Mouse (Mus musculus) testis, postnatal 10 days (tissue): ENCODE results near the gene Olfr154.
"Not testable (repeated sequence)": the region's sequence is repeated elsewhere in the genome, so short reads cannot be mapped to it uniquely, and the experiment has no call there.

ENCODE experiments used
- DNase-seq: peaks from one replicate; pipeline ENCODE4 v3.0.0; 2021; ENCODE audit warnings: low spot score

The Olfr154 gene

GRCm38 (mm10) chr2:85664355-85664754 is at the start of gene Olfr154:
Gene Olfr154 (minus strand): TSS chr2:85664455.
- not testable (repeated sequence) for DNase-seq

- DNase-seq = no peak
Measured at GRCm38 (mm10) chr2:85711159-85711558, 46.9 kb upstream of the Olfr154 start.

- DNase-seq = not testable (repeated sequence)
Measured at GRCm38 (mm10) chr2:85710680-85711079, 46.4 kb upstream of the Olfr154 start.

GRCm38 (mm10) chr2:85689131-85689530 is 24.9 kb upstream of the Olfr154 start, which contains the start of gene Olfr1008:
Gene Olfr1008 (plus strand): TSS chr2:85689431.
- no peak for DNase-seq

- DNase-seq = no peak
Measured at GRCm38 (mm10) chr2:85678667-85679066, 14.4 kb upstream of the Olfr154 start, which contains the start of gene Olfr1006. Gene Olfr1006 (minus strand): TSS chr2:85678767.

GRCm38 (mm10) chr2:85650604-85651003 is 13.7 kb downstream of the Olfr154 start, which contains the start of gene Olfr1002:
Gene Olfr1002 (minus strand): TSS chr2:85650704.
- DNase-seq = no peak
